Mouse (Mus musculus) cerebellum, adult 2 months (tissue): ENCODE measurements around the gene Sytl2.

Experiments used
- CTCF ChIP-seq: fragments of 200-500 bp; IDR thresholded peaks from 2 replicates; pipeline ENCODE4 v1.5.1; 2011; ENCODE audit warnings: low read depth, mild to moderate bottlenecking, control low read depth, low read length, moderate library complexity, borderline replicate concordance; ENCODE audit not compliant: insufficient read depth
- POLR2A ChIP-seq: fragments of 200-500 bp; IDR thresholded peaks from 2 replicates; pipeline ENCODE4 v1.6.1; 2011; ENCODE audit warnings: low read length, control low read depth, borderline replicate concordance; ENCODE audit not compliant: insufficient read depth

DNA sequence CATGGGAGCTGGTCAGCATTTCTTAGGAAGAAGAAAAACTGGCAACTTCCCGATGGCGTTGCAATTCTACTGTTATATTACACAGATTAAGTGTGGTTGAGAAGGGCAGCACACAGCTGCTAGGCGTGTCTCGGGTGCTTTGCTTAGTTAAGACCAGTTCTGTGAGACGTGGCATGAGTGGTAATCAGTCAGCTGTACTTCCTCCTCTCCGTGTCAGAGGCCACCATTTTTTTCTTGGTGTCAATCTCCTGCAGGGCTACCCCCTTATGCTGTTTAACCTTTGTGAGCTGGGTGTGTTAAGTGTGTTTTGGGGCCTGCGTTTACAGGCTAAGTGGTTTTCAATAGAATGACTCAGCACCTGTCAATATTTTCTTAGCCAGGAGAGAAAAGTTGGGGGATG is 60.7 kb downstream of the Sytl2 start:
- TF ChIP-seq POLR2A (no peak), CTCF (no peak)
